Mouse (Mus musculus) liver, embryonic 14.5 days (tissue): Measurements from ENCODE around the gene Hist1h2ak.

Source experiments
- CTCF ChIP-seq: IDR thresholded peaks from 2 replicates; pipeline ENCODE4 v1.5.1; 2016; ENCODE audit warnings: antibody characterized with exemption, low read depth, control low read depth
- EP300 ChIP-seq: IDR thresholded peaks from 2 replicates; pipeline ENCODE4 v1.6.1; 2016; ENCODE audit warnings: antibody characterized with exemption, low read depth

- no peak for TF ChIP-seq CTCF
- TF ChIP-seq EP300, result no peak
These were observed 38.3 kb downstream of the Hist1h2ak start for GRCm38 (mm10) chr13:21715131-21715863.
